In the genomic region with DNA sequence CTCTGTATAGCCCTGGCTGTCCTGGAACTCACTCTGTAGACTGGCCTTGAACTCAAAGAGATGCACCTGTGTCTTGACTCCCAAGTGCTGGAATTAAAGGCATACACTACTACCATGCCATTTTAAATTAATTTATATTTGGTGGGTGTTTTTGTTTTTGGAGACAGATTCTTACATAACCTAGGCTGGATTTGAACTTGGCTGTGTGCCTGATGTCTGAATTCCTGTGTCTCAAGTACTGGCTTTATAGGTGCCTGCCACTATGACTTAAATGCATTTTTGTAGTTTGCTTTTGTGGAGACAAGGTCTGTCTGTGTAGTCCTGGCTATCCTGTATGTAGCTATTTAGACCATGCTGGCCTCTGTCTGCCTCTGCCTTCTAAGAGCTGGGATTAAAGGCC, we compare ENCODE assay signal across 17 mouse cellular contexts. TPM values are rescaled to one million over a fixed set of nuclear protein-coding genes. Genes with fewer than 3 reads are reported as not detected.
A peak's percentile ranks its signal among the peaks of the same experiment; 100 is the strongest.
DNase-seq lines count a peak whose midpoint lies in the region; ATAC-seq and TF ChIP-seq lines count a peak whose summit lies in the region.
"Had no signal": no experiment of that assay in that cellular context is flagged by ENCODE, and none has a peak within 500 bp of the region (broad histone marks: within the 10 kb centered on the region; RNA-seq: fewer than 3 reads in every experiment).

No protein-coding gene starts in this region.

- no peak overlapping the region for H3K27ac ChIP-seq in hindbrain, embryonic 13.5 days
- no peak overlapping the region for H3K27ac ChIP-seq in hindbrain, embryonic 12.5 days
- H3K27ac ChIP-seq in midbrain, embryonic 11.5 days (ENCODE audit: low read depth, low read length): no peak overlapping the region
- no peak overlapping the region for H3K27ac ChIP-seq in midbrain, embryonic 16.5 days (ENCODE audit: low read length)
- peak overlapping the region; percentile 24; the same call in 1 of the 2 replicates for H3K27ac ChIP-seq in liver, postnatal 0 days (ENCODE audit: low read depth)
- H3K27ac ChIP-seq: hindbrain, embryonic 14.5 days; layer of hippocampus, adult 2 months had no signal

- no peak for TF ChIP-seq CTCF in liver, postnatal 0 days (IDR thresholded peaks at IDR 0.05; ENCODE audit: low read depth)

- ATAC-seq in hindbrain, embryonic 13.5 days (ENCODE audit: low FRiP score): no peak
- ATAC-seq in hindbrain, embryonic 12.5 days (ENCODE audit: low FRiP score): no peak
- no peak for ATAC-seq in midbrain, embryonic 11.5 days (ENCODE audit: low FRiP score)
- no peak for ATAC-seq in midbrain, embryonic 16.5 days
- ATAC-seq in liver, postnatal 0 days: no peak
- no peak for ATAC-seq in erythroid progenitor cell, adult 5-6 weeks (replicated peaks; ENCODE audit: low FRiP score, poor library complexity, severe bottlenecking)

- peaks cover 24% of the 10 kb centered on the region for H3K36me3 ChIP-seq in hindbrain, embryonic 13.5 days
- H3K36me3 ChIP-seq in hindbrain, embryonic 12.5 days: peaks cover 29% of the 10 kb centered on the region
- H3K36me3 ChIP-seq in midbrain, embryonic 11.5 days (ENCODE audit: control insufficient read depth, insufficient read depth, low read length): peaks cover 5% of the 10 kb centered on the region; the same call in 1 of the 2 replicates
- peaks cover 9% of the 10 kb centered on the region; the same call in 1 of the 2 replicates for H3K36me3 ChIP-seq in midbrain, embryonic 16.5 days (ENCODE audit: control insufficient read depth, insufficient read depth, low read length)
- H3K36me3 ChIP-seq in liver, postnatal 0 days (replicated peaks; ENCODE audit: insufficient read depth, low read length): peaks cover 19% of the 10 kb centered on the region

- peak; percentile 28 for DNase-seq in adrenal gland, postnatal 10 days
- DNase-seq in adrenal gland, adult 2 months: no peak
- peak; percentile 79 for DNase-seq in midbrain, embryonic 11.5 days (ENCODE audit: low spot score, missing footprints)
- DNase-seq in liver, postnatal 0 days: no peak
- DNase-seq: left cerebral cortex, postnatal 4 days had no signal

- peaks cover 26% of the 10 kb centered on the region for H3K4me1 ChIP-seq in hindbrain, embryonic 13.5 days (replicated peaks)
- peaks cover 21% of the 10 kb centered on the region for H3K4me1 ChIP-seq in hindbrain, embryonic 12.5 days
- peaks cover 17% of the 10 kb centered on the region for H3K4me1 ChIP-seq in midbrain, embryonic 11.5 days (ENCODE audit: control insufficient read depth, insufficient read depth, low read length)
- peaks cover 19% of the 10 kb centered on the region for H3K4me1 ChIP-seq in midbrain, embryonic 16.5 days (ENCODE audit: control insufficient read depth, insufficient read depth, low read length)
- peaks cover 21% of the 10 kb centered on the region for H3K4me1 ChIP-seq in liver, postnatal 0 days (ENCODE audit: insufficient read depth)

- H3K4me3 ChIP-seq in hindbrain, embryonic 13.5 days: no peak overlapping the region
- no peak overlapping the region for H3K4me3 ChIP-seq in hindbrain, embryonic 12.5 days
- H3K4me3 ChIP-seq in midbrain, embryonic 11.5 days (ENCODE audit: low read depth, low read length): no peak overlapping the region
- H3K4me3 ChIP-seq in midbrain, embryonic 16.5 days (ENCODE audit: low read depth, low read length): no peak overlapping the region
- no peak overlapping the region for H3K4me3 ChIP-seq in liver, postnatal 0 days (ENCODE audit: low read depth, low read length)
- H3K4me3 ChIP-seq: layer of hippocampus, adult 2 months had no signal

- H3K9me3 ChIP-seq in hindbrain, embryonic 13.5 days: no peaks in the 10 kb centered on the region
- no peaks in the 10 kb centered on the region for H3K9me3 ChIP-seq in hindbrain, embryonic 12.5 days (replicated peaks)
- H3K9me3 ChIP-seq in midbrain, embryonic 11.5 days (ENCODE audit: control insufficient read depth, low read length): no peaks in the 10 kb centered on the region
- H3K9me3 ChIP-seq in midbrain, embryonic 16.5 days (replicated peaks; ENCODE audit: control insufficient read depth, low read length, poor library complexity, severe bottlenecking): no peaks in the 10 kb centered on the region
- no peaks in the 10 kb centered on the region for H3K9me3 ChIP-seq in liver, postnatal 0 days (ENCODE audit: low read length)
- H3K9me3 ChIP-seq: G1E had no signal

- 0 out of 2 replicates have a peak overlapping the region, but pooled peaks have one; percentile 15 for H3K4me2 ChIP-seq in hindbrain, embryonic 13.5 days
- no peak overlapping the region; the same call in 1 of the 2 replicates for H3K4me2 ChIP-seq in hindbrain, embryonic 12.5 days (replicated peaks)
- H3K4me2 ChIP-seq in midbrain, embryonic 11.5 days: no peak overlapping the region
- H3K4me2 ChIP-seq in midbrain, embryonic 16.5 days (ENCODE audit: low read length): no peak overlapping the region
- H3K4me2 ChIP-seq in liver, postnatal 0 days (ENCODE audit: low read depth, low read length): peak overlapping the region; percentile 15; the same call in 1 of the 2 replicates

- H3K27me3 ChIP-seq in hindbrain, embryonic 13.5 days: no peaks in the 10 kb centered on the region
- no peaks in the 10 kb centered on the region for H3K27me3 ChIP-seq in hindbrain, embryonic 12.5 days
- no peaks in the 10 kb centered on the region for H3K27me3 ChIP-seq in midbrain, embryonic 11.5 days (ENCODE audit: control insufficient read depth, insufficient read depth, low read length)
- H3K27me3 ChIP-seq in midbrain, embryonic 16.5 days (ENCODE audit: control insufficient read depth, insufficient read depth, low read depth, low read length): no peaks in the 10 kb centered on the region
- no peaks in the 10 kb centered on the region for H3K27me3 ChIP-seq in liver, postnatal 0 days (ENCODE audit: insufficient read depth, low read length)

- TF ChIP-seq EP300 in liver, postnatal 0 days (IDR thresholded peaks at IDR 0.05; ENCODE audit: low read depth): no peak

- no peak overlapping the region for H3K9ac ChIP-seq in hindbrain, embryonic 13.5 days
- H3K9ac ChIP-seq in hindbrain, embryonic 12.5 days: no peak overlapping the region
- H3K9ac ChIP-seq in midbrain, embryonic 11.5 days (ENCODE audit: low read length): no peak overlapping the region
- H3K9ac ChIP-seq in midbrain, embryonic 16.5 days (ENCODE audit: low read depth, low read length): no peak overlapping the region
- no peak overlapping the region for H3K9ac ChIP-seq in liver, postnatal 0 days (replicated peaks)
- H3K9ac ChIP-seq: hindbrain, embryonic 14.5 days had no signal

RNA-seq across cellular contexts. Expression of gene Skp1a, which starts 2.7 kb away (rescaled TPM):
- total RNA-seq in adrenal gland, postnatal 10 days (2021): 100 to 1,000 TPM; 309 to 323 TPM
- total RNA-seq in adrenal gland, adult 2 months (2021): 100 to 1,000 TPM; 396 to 522 TPM
- polyA plus RNA-seq in adrenal gland, adult 2 months (2012; rRNA removed): 10.6 and 11.1 TPM in 2 replicates
- polyA plus RNA-seq in hindbrain, embryonic 13.5 days (2015; fragmentation: Nextera tagmentation; extraction: Ambion mirVana): 1,097 and 1,103 TPM in 2 replicates
- polyA plus RNA-seq in hindbrain, embryonic 12.5 days (2016; fragmentation: Nextera tagmentation; extraction: Ambion mirVana): 978 and 979 TPM in 2 replicates
- 1,013 and 1,113 TPM in 2 replicates for polyA plus RNA-seq in midbrain, embryonic 11.5 days (2014; fragmentation: Nextera tagmentation; extraction: Ambion mirVana)
- polyA plus RNA-seq in midbrain, embryonic 16.5 days (2015; fragmentation: Nextera tagmentation; extraction: Ambion mirVana): 1,072 and 1,120 TPM in 2 replicates
- polyA plus RNA-seq in liver, postnatal 0 days (2015; fragmentation: Nextera tagmentation; extraction: Ambion mirVana): 289 and 296 TPM in 2 replicates
- 103 and 116 TPM in 2 replicates for total RNA-seq in erythroid progenitor cell, adult 5-6 weeks (2015; ENCODE audit: low replicate concordance)
- total RNA-seq in erythroid progenitor cell, adult 5-6 weeks (2017; ENCODE audit: low replicate concordance): 69.7 and 95.6 TPM in 2 replicates

RNA-seq across cellular contexts. Expression of gene Olfr1371, which starts 20.7 kb away (rescaled TPM):
- total RNA-seq in adrenal gland, postnatal 10 days (2021): not detected
- total RNA-seq in adrenal gland, adult 2 months (2021): not detected
- polyA plus RNA-seq in adrenal gland, adult 2 months (2012; rRNA removed): not detected in 2 replicates
- polyA plus RNA-seq in hindbrain, embryonic 13.5 days (2015; fragmentation: Nextera tagmentation; extraction: Ambion mirVana): not detected in 2 replicates
- polyA plus RNA-seq in hindbrain, embryonic 12.5 days (2016; fragmentation: Nextera tagmentation; extraction: Ambion mirVana): not detected in 2 replicates
- polyA plus RNA-seq in midbrain, embryonic 11.5 days (2014; fragmentation: Nextera tagmentation; extraction: Ambion mirVana): not detected in 2 replicates
- not detected in 2 replicates for polyA plus RNA-seq in midbrain, embryonic 16.5 days (2015; fragmentation: Nextera tagmentation; extraction: Ambion mirVana)
- not detected in 2 replicates for polyA plus RNA-seq in liver, postnatal 0 days (2015; fragmentation: Nextera tagmentation; extraction: Ambion mirVana)
- total RNA-seq in erythroid progenitor cell, adult 5-6 weeks (2015; ENCODE audit: low replicate concordance): not detected in 2 replicates
- total RNA-seq in erythroid progenitor cell, adult 5-6 weeks (2017; ENCODE audit: low replicate concordance): not detected in 2 replicates
- total RNA-seq: layer of hippocampus, adult 2 months; left cerebral cortex, postnatal 4 days; megakaryocyte progenitor cell, adult 5-6 weeks had no signal
- polyA plus RNA-seq: forebrain, embryonic 11.5 days; G1E; gonadal fat pad, adult 2 months; hindbrain, embryonic 14.5 days; neural tube, embryonic 14.5 days; stomach, embryonic 16.5 days had no signal

RNA-seq across cellular contexts. Expression of gene Tcf7, which starts 48.3 kb away (rescaled TPM):
- 10 to 100 TPM; 41.7 to 42.2 TPM for total RNA-seq in adrenal gland, postnatal 10 days (2021)
- 10 to 100 TPM; 32.1 to 48.6 TPM for total RNA-seq in adrenal gland, adult 2 months (2021)
- 56.1 and 60.3 TPM in 2 replicates for polyA plus RNA-seq in adrenal gland, adult 2 months (2012; rRNA removed)
- 3.2 and 4.7 TPM in 2 replicates for polyA plus RNA-seq in hindbrain, embryonic 13.5 days (2015; fragmentation: Nextera tagmentation; extraction: Ambion mirVana)
- polyA plus RNA-seq in hindbrain, embryonic 12.5 days (2016; fragmentation: Nextera tagmentation; extraction: Ambion mirVana): 7.6 and 8.6 TPM in 2 replicates
- 8.0 and 10.7 TPM in 2 replicates for polyA plus RNA-seq in midbrain, embryonic 11.5 days (2014; fragmentation: Nextera tagmentation; extraction: Ambion mirVana)
- 2.3 and 3.2 TPM in 2 replicates for polyA plus RNA-seq in midbrain, embryonic 16.5 days (2015; fragmentation: Nextera tagmentation; extraction: Ambion mirVana)
- polyA plus RNA-seq in liver, postnatal 0 days (2015; fragmentation: Nextera tagmentation; extraction: Ambion mirVana): 1.4 and 1.5 TPM in 2 replicates
- total RNA-seq in erythroid progenitor cell, adult 5-6 weeks (2015; ENCODE audit: low replicate concordance): 16.2 and 22.6 TPM in 2 replicates
- total RNA-seq in erythroid progenitor cell, adult 5-6 weeks (2017; ENCODE audit: low replicate concordance): 1.4 and 3.3 TPM in 2 replicates
- total RNA-seq: G1E had no signal
- polyA plus RNA-seq: G1E had no signal

Comparison
In these comparisons a context has a peak if more than half of its experiments do, and no peak if none do; other contexts are left out.
1. DNase-seq: peak in adrenal gland, postnatal 10 days (single experiment) and midbrain, embryonic 11.5 days (single experiment); none in adrenal gland, adult 2 months (single experiment) and liver, postnatal 0 days (single experiment).
2. H3K4me2 ChIP-seq: peak in hindbrain, embryonic 13.5 days (single experiment) and liver, postnatal 0 days (single experiment); none in hindbrain, embryonic 12.5 days (single experiment), midbrain, embryonic 11.5 days (single experiment) and midbrain, embryonic 16.5 days (single experiment).
3. RNA of gene Skp1a, which starts 2.7 kb away (polyA plus RNA-seq): 1,072 to 1,120 TPM in midbrain, embryonic 16.5 days, 1,097 to 1,103 TPM in hindbrain, embryonic 13.5 days, 1,013 to 1,113 TPM in midbrain, embryonic 11.5 days, 978 to 979 TPM in hindbrain, embryonic 12.5 days and 289 to 296 TPM in liver, postnatal 0 days; 10.6 to 11.1 TPM in adrenal gland, adult 2 months; every median in the first group is over 10 times any median in the second.